Mouse (Mus musculus) cerebellum, adult 2 months (tissue): ENCODE data around the gene Zbtb3. TPM values are rescaled to one million over a fixed set of nuclear protein-coding genes. Genes with fewer than 3 reads are reported as not detected.

Experiments
- DNase-seq, 2 experiments: peaks; one replicate each; pipeline ENCODE4 v3.0.0; 2021
- H3K27ac ChIP-seq: fragments of 200-500 bp; 2 replicates; pipeline ENCODE4 v1.5.1; 2012; ENCODE audit warnings: low read length, control low read depth, inconsistent platforms; ENCODE audit not compliant: insufficient read depth
- H3K27me3 ChIP-seq: fragments of 200-500 bp; 2 replicates; pipeline ENCODE4 v1.6.1; 2012; ENCODE audit warnings: inconsistent platforms, mild to moderate bottlenecking, low read length, moderate library complexity; ENCODE audit not compliant: control insufficient read depth, insufficient read depth
- H3K4me1 ChIP-seq: fragments of 200-500 bp; 2 replicates; pipeline ENCODE4 v1.6.1; 2011; ENCODE audit warnings: low read length; ENCODE audit not compliant: control insufficient read depth, insufficient read depth
- H3K4me3 ChIP-seq: fragments of 200-500 bp; replicated peaks from 2 replicates; pipeline ENCODE3; 2011; ENCODE audit warnings: mild to moderate bottlenecking, low read depth, low read length, control low read depth; ENCODE audit not compliant: insufficient read depth
- CTCF ChIP-seq: fragments of 200-500 bp; IDR thresholded peaks from 2 replicates; pipeline ENCODE4 v1.5.1; 2011; ENCODE audit warnings: low read depth, mild to moderate bottlenecking, control low read depth, low read length, moderate library complexity, borderline replicate concordance; ENCODE audit not compliant: insufficient read depth
- POLR2A ChIP-seq: fragments of 200-500 bp; IDR thresholded peaks from 2 replicates; pipeline ENCODE4 v1.6.1; 2011; ENCODE audit warnings: low read length, control low read depth, borderline replicate concordance; ENCODE audit not compliant: insufficient read depth
- WGBS: fragments of 180-500 bp; shearing (Covaris S2); methylation state at CpG from one replicate; pipeline ENCODE4 v1.1.7; 2018; 5-methylcytosine and 5-hydroxymethylcytosine counted together
- polyA plus RNA-seq: library from polyadenylated mRNA; depleted of rRNA; stranded (reverse); fragments of >200 nt; gene quantifications from 2 replicates; pipeline ENCODE4 v1.2.3, GENCODE M21; 2012

Gene Zbtb3
- polyA plus RNA-seq, 1 experiment = 3.7 TPM

DNA sequence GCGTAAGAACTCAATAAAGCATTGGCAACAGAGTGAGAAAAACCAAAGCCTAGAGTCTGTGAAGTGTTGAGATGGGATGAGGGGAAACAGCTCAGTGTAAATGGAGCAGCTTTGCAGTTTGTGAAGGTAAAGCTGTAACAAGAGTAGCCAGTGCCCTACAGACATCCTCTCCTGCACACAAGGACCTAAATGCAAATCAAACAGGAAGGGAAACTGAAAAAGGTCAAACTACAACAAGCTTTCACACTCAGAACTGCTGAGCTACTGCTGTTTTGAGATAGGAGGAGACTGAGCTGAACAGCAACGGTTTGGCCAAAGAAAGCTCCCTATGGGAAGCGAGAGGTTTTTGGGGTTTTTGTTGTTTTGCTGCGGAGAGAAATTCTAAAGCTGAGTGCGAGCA, 4.5 kb downstream of the Zbtb3 start:
- Histone ChIP-seq H3K4me3 (no peak overlapping the region), H3K4me1 (no peaks in the 10 kb centered on the region; the same call in 1 of the 2 replicates), H3K27ac (no peak overlapping the region), H3K27me3 (no peaks in the 10 kb centered on the region)
- no peak for TF ChIP-seq POLR2A
- TF ChIP-seq CTCF = no peak
- 90% methylated on average over 5 of the region's 5 CpGs for WGBS
- DNase-seq = no peak

DNA sequence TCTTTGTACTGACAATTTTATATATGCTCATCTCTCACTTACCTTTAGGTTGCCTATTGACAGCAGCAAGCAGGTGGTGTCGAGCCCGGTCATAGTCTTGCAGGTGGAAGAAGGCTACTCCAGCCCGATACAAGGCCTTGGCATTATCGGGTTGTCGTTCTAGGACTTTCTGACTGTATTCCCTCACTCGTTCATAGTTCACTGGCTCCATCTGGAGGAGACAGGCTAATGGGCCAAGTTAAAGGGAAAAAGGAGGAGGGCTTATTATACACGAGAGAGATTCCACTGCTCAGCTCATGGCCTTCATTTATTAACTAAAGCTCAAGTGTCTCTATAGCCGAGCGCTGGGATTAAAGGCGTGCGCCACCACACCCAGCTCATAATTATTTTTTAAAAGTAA, 13.5 kb downstream of the Zbtb3 start:
- H3K27me3 ChIP-seq = no peaks in the 10 kb centered on the region
- 36% methylated on average over 11 of the region's 11 CpGs for WGBS
- peak overlapping the region; percentile 23 for H3K4me3 ChIP-seq
- no peak overlapping the region for H3K27ac ChIP-seq
- peaks cover 7% of the 10 kb centered on the region; the same call in 1 of the 2 replicates for H3K4me1 ChIP-seq
- peak in 1 of 2 experiments; percentile 43 for DNase-seq
- no peak for TF ChIP-seq CTCF
- TF ChIP-seq POLR2A = no peak

DNA sequence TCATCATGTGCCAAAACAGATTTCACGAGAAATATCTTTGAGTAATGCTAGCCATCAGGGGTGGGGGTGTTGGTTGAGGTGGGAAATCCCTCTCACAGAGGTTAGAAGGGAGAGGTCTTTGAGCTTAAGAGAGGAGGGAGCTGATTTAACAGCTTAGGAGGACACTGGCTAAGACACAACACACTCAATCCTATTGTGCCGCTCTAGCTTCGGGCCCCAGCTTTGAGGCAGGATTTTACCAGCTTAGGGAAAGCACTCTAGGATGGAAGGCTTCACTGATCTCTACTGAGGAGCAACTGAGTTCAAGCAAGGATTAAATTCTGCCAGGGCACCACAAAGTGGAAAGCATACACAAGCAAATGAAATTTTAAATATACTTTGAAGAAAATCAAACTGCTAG, 14.6 kb downstream of the Zbtb3 start:
- no peak for DNase-seq
- WGBS = 55% methylated on average over 3 of the region's 3 CpGs
- no peak for TF ChIP-seq POLR2A
- TF ChIP-seq CTCF = no peak
- Histone ChIP-seq H3K27ac (no peak overlapping the region), H3K27me3 (no peaks in the 10 kb centered on the region), H3K4me3 (no peak overlapping the region), H3K4me1 (peaks cover 7% of the 10 kb centered on the region; the same call in 1 of the 2 replicates)

DNA sequence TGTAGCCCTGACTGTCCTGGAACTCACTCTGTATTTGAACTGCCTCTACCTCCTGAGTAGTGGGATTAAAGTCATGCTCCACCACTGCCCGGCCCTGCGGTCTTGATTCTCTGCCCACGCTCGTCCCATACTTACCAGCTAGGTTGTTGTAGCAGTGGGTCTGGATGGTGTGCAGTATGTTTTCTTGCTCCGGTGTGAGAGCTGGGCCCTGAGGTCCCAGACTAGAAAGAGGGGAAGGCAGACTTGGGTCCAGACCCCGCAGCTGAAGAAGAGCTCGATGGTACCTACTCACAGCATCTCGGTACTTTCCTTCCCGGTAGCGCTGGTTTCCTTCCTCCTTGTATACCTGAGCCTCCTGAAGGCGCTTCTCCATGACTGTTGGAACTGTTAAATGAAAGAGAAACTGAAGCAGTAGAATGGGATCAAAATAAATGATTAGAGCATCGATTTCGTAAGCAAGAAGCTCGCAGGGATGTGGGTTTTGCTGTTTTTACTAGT, 16.0 kb downstream of the Zbtb3 start:
- H3K4me3 ChIP-seq = peak overlapping the region; percentile 75
- H3K27me3 ChIP-seq = no peaks in the 10 kb centered on the region
- H3K27ac ChIP-seq = 0 out of 2 replicates have a peak overlapping the region, but pooled peaks have one; percentile 0
- DNase-seq = no peak
- TF ChIP-seq POLR2A = no peak
- no peak for TF ChIP-seq CTCF
- WGBS = 12% methylated on average over 14 of the region's 14 CpGs
- H3K4me1 ChIP-seq = peaks cover 7% of the 10 kb centered on the region; the same call in 1 of the 2 replicates

DNA sequence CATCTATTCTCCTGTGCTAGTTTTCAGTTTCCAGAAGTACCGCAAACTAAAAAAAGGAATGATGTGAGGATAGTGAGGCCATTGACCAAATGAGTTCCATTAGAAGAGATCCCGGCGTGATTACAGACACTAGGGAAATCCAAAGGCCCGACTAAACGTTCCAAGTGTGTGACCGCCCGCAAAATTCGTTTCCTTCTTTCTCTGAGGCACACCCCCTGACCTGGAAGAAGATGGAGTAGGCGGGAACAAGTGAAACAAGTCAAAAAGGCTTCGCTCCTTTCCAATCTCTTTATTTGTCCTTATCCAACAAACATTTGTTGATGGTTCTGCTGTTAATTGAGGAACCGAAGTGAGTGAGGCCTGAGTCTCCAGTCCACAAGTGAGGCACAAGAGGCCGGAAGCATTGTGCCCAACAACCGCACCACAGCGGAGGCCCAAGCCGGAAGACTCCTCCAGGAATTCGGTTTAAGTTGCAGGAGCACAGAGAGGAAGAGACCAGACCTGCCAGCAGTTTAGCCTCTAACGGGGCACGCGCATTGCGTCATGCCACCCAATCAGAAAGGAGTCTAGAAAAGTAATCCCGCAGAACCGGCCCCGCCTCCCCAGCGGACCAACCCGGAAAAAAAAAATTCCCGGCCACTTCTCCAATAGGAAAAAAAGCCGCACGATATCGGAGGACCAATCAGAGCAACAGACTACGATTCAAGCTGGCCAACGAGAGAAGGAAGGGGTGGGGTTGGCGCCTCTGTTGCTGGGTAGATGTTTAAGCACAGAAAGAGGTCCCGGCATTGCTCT, 16.6 kb downstream of the Zbtb3 start, which contains the start of gene Ttc9c:
Gene Ttc9c, minus strand, starts transcription at position 533 of the 795 bp plus-strand sequence.
- H3K27me3 ChIP-seq = no peaks in the 10 kb centered on the region
- H3K27ac ChIP-seq = peak within 1 kb of the TSS; percentile 95
- H3K4me1 ChIP-seq = peaks cover 7% of the 10 kb centered on the region; the same call in 1 of the 2 replicates
- under 1% methylated on average over 33 of the region's 33 CpGs for WGBS
- DNase-seq = peak; percentile 95 to 99
- H3K4me3 ChIP-seq = peak within 1 kb of the TSS; percentile 86
- TF ChIP-seq CTCF (no peak), POLR2A (peak; percentile 82; the same call in 1 of the 2 replicates)

DNA sequence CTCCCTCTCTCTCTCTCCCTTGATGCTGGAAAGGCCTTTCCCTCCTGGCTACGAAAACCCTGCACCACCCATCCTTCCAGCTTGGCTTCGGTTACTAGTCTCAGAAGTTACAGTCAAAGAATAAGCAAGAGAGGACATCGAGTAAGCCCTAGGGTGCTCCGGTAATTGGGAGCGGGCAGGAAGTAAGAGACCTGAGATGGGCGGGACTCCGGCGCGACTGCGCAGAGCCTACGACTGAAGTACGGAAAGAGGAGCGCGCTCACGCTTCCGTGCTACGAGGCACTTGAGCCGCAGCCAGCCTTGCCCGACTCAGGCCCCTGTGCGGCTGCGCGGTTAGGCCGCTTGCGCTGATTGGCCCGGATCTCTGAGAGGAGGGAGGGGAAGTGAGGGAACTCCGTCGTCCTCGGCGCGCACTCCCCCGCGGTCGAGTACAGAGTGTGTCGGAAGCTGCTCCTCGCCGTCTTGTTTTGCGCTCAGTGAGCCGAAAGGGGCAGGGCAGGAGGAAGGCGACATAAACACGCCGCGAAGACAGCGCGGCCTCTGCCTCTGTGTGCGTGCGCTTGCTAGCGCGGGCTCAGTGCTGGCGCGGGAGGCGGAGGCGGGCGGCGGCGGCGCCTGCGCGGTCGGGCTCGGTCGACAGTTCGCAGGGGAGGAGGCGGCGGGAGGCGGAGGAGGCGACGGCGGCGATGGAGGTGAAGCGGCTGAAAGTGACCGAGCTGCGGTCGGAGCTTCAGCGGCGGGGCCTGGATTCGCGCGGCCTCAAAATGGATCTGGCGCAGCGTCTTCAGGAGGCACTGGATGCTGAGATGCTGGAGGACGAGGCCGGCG, 17.5 kb downstream of the Zbtb3 start, which contains the start of gene Hnrnpul2:
Gene Hnrnpul2, plus strand, starts transcription at position 415 of the 828 bp plus-strand sequence.
- DNase-seq = peak; percentile 98 to 99
- Histone ChIP-seq H3K27ac (peak within 1 kb of the TSS; percentile 95), H3K27me3 (no peaks in the 10 kb centered on the region), H3K4me1 (peaks cover 7% of the 10 kb centered on the region; the same call in 1 of the 2 replicates), H3K4me3 (peak within 1 kb of the TSS; percentile 86)
- no peak for TF ChIP-seq CTCF
- TF ChIP-seq POLR2A = peak; percentile 96; the same call in 1 of the 2 replicates
- under 1% methylated on average over 81 of the region's 83 CpGs for WGBS

DNA sequence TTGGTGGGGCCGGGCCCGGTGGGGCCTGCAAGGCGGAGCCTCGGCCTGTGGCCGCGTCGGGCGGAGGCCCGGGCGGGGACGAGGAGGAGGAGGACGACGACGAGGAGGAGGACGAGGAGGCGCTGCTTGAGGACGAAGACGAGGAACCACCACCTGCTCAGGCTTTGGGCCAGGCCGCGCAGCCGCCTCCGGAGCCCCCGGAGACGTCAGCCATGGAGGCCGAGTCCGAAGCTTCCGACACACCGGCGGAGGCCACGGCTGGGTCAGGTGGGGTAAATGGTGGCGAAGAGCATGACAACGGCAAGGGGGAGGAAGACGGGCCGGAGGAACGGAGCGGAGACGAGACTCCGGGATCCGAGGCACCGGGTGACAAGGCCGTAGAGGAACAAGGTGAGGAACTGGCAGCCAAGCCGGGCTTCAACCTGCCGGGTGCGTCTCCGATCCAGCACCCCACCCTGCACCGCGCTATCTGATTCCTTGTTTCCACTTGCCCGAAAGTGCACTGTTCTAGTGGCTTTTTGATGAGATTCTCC, 18.1 kb downstream of the Zbtb3 start:
- TF ChIP-seq POLR2A = no peak
- TF ChIP-seq CTCF = no peak
- peaks cover 4% of the 10 kb centered on the region; the same call in 1 of the 2 replicates for H3K4me1 ChIP-seq
- peak overlapping the region; percentile 86 for H3K4me3 ChIP-seq
- under 1% methylated on average over 48 of the region's 48 CpGs for WGBS
- H3K27ac ChIP-seq = peak overlapping the region; percentile 95
- H3K27me3 ChIP-seq = no peaks in the 10 kb centered on the region
- no peak for DNase-seq
